Mouse (Mus musculus): ENCODE results near the gene Fam216b. TPM values are rescaled to one million over a fixed set of nuclear protein-coding genes. Genes with fewer than 3 reads are reported as not detected.

Fam216b gene
- not detected for polyA plus RNA-seq (2021)

GRCm38 (mm10) chr14:78088907-78089306 is at the start of gene Fam216b:
TSS of gene Fam216b (minus strand) at chr14:78089007.
- ATAC-seq (no peak), DNase-seq (ENCODE audit: low read depth, low spot score) (no peak)
- in situ Hi-C loops (cut with MboI; ENCODE audit: low pct_unique_long_range_greater_than_20kb), result no loop called here
- peaks cover 44% of the 10 kb centered on the region for H3K27me3 ChIP-seq
- ChIA-PET CTCF (no interaction called here), POLR2A (no interaction called here)
- no peak for TF ChIP-seq CTCF (IDR thresholded peaks at IDR 0.05)

DNA sequence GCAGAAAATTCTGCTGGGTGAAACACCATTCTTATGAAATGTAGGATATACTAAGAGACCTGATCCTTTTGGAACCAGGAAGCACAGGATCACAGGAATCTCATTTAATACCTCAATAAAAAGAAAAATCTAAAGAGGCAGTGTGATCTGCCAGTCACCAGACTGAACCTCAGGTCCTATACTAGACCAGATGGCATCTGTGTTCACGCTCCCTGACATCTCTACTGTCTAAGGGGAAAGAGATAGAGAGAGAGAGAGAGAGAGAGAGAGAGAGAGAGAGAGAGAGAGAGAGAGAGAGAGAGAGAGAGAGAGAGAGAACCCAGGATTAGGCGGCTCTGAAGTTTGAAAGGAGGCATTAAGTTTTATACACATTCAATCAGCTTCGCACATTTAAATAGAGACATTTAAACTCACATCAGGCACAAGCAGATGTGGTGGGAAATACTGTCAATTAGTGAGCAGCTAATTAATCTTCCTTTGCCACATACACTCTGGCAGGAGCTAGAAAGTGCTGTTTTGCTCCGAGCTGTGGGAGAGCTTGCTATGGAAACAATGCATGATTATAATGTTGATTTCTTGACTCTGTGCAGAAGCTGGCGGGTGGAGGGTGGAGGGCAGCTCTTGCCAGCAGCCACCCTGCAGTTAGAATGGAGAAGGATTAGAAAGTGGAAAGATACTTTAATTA is 43.7 kb upstream of the Fam216b start:
- H3K27me3 ChIP-seq, result peaks cover 28% of the 10 kb centered on the region
- POLR2A ChIA-PET, result interaction anchor here (0.5 kb wide), 1 partner anchor 263 kb away, joined by 4 read pairs; no protein-coding TSS in a partner anchor
- in situ Hi-C loops (cut with MboI; ENCODE audit: low pct_unique_long_range_greater_than_20kb), result no loop called here
- no peak for TF ChIP-seq CTCF (IDR thresholded peaks at IDR 0.05)
- DNase-seq (ENCODE audit: low read depth, low spot score) (no peak), ATAC-seq (no peak)
- CTCF ChIA-PET, result interaction anchor here (1.6 kb wide), 1 partner anchor 31 kb away, joined by 4 read pairs; no protein-coding TSS in a partner anchor

DNA sequence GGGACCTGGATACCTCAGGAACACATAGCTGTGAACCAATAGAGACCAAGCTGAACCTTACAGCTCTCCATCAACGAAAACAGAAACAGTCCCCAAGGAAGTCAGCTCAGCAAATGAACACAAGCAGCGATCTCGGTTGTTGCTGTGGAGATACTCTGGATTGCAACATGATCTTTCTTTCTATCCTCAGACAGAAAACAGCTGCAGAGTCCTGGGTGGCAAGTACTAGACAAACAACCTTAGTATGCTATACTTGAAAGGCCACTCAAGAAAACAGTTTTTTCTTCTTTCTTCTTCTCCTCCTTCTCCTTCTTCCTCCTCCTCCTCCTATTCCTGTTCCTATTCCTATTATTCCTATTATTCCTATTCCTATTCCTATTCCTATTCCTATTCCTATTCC is 37.9 kb upstream of the Fam216b start:
- peaks cover 26% of the 10 kb centered on the region for H3K27me3 ChIP-seq
- ChIA-PET POLR2A (no interaction called here), CTCF (no interaction called here)
- DNase-seq (ENCODE audit: low read depth, low spot score), result no peak
- in situ Hi-C loops (cut with MboI; ENCODE audit: low pct_unique_long_range_greater_than_20kb), result no loop called here
- no peak for ATAC-seq
- TF ChIP-seq CTCF (IDR thresholded peaks at IDR 0.05), result no peak

DNA sequence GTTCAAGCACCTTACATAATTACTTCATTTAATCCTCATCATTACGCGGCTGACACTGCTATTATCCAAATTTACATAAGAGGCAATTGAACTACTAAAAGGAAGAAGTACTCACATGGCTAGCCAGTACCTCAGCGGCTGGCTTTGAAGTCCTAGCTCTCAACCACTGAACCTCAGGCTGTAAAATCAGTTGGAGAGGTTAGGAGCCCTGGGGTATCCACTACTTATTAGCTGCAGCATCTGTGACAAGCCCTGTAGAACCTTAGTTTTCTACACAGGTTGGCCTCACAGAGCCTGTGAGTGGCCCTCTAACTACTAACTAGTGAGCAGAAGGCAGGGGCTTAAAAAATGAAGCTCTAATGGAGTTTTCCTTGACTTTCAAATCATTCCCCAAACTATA is 31.5 kb upstream of the Fam216b start:
- POLR2A ChIA-PET, result no interaction called here
- peaks cover 15% of the 10 kb centered on the region for H3K27me3 ChIP-seq
- in situ Hi-C loops (cut with MboI; ENCODE audit: low pct_unique_long_range_greater_than_20kb), result no loop called here
- CTCF ChIA-PET, result interaction anchor here (1.3 kb wide), 1 partner anchor 9 kb away, joined by 4 read pairs; no protein-coding TSS in a partner anchor
- DNase-seq (ENCODE audit: low read depth, low spot score) (no peak), ATAC-seq (no peak)
- TF ChIP-seq CTCF (IDR thresholded peaks at IDR 0.05), result no peak

DNA sequence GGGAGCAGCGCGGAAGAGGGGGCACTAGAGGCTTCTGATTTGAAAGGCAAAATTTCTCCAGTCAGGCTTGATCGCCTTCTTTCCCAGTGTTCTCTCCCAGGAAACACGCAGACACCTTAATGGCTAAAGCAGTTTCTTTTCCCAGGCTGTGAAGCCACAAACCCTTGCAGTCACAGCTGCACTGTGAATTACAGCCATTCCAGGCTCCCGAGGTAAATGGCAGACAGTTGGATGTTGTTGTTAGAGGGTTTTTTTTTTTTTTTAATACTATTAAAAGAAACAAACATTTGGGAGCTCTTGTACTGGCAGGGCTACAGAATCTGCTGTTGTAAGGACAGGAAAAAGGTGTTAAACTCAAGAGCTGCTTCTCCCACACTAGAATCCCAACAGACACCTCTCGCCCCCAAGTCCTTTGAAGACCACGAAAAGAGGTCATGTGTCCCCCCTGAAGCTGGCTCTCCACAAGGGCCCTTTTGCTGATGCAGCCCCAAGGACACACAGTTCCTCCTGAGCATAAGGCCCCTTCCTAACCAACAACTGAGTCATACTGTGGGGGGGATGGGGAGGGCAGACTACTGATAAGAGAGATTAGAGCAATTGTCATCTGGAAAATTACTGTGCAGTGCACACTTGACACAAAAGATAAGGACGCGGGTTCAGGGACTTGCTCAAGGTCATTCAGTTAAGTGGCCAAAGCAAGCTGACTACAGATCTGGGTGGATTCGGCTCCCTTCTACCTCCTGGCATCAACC is 30.8 kb upstream of the Fam216b start:
- ChIA-PET CTCF (interaction anchor here (1.3 kb wide), 1 partner anchor 10 kb away, joined by 4 read pairs; no protein-coding TSS in a partner anchor), POLR2A (interaction anchor here (0.6 kb wide), 1 partner anchor 9 kb away, joined by 4 read pairs; no protein-coding TSS in a partner anchor)
- in situ Hi-C loops (cut with MboI; ENCODE audit: low pct_unique_long_range_greater_than_20kb), result no loop called here
- TF ChIP-seq CTCF (IDR thresholded peaks at IDR 0.05), result no peak
- ATAC-seq, result no peak
- H3K27me3 ChIP-seq, result peaks cover 8% of the 10 kb centered on the region
- no peak for DNase-seq (ENCODE audit: low read depth, low spot score)

- in situ Hi-C loops (cut with MboI; ENCODE audit: low pct_unique_long_range_greater_than_20kb), result no loop called here
- ATAC-seq (no peak), DNase-seq (ENCODE audit: low read depth, low spot score) (no peak)
- TF ChIP-seq CTCF (IDR thresholded peaks at IDR 0.05), result no peak
- H3K27me3 ChIP-seq, result peaks cover 9% of the 10 kb centered on the region
- POLR2A ChIA-PET, result no interaction called here
- CTCF ChIA-PET, result interaction anchor here (2.1 kb wide), 1 partner anchor 10 kb away, joined by 5 read pairs; no protein-coding TSS in a partner anchor
Measured at GRCm38 (mm10) chr14:78117671-78118070, 28.9 kb upstream of the Fam216b start.

DNA sequence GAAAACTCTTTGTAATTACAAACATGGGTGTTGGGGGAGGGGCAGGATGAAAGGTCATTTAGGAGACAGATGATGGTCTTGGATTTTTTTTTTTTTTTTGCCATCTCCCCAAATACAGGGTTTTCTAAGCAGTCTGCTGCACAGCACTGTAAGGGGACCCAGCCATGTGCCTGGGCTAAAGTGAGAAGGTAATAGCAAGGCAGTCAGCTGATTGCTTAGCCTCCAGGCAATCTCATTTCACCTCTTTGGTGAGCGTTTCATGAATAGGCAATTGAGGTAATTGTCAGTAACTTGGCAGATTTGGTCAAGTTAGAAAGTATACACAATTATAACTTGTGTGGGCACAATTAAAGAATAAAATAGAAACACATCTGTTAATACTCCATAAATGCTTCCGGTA is 28.5 kb upstream of the Fam216b start:
- TF ChIP-seq CTCF (IDR thresholded peaks at IDR 0.05), result no peak
- ATAC-seq (no peak), DNase-seq (ENCODE audit: low read depth, low spot score) (no peak)
- peaks cover 9% of the 10 kb centered on the region for H3K27me3 ChIP-seq
- ChIA-PET CTCF (interaction anchor here (2.1 kb wide), 1 partner anchor 9 kb away, joined by 5 read pairs; no protein-coding TSS in a partner anchor), POLR2A (no interaction called here)
- in situ Hi-C loops (cut with MboI; ENCODE audit: low pct_unique_long_range_greater_than_20kb), result no loop called here

- ATAC-seq, result no peak
- CTCF ChIA-PET, result interaction anchor here (0.6 kb wide), 1 partner anchor 194 kb away, joined by 3 read pairs; no protein-coding TSS in a partner anchor
- peaks cover 14% of the 10 kb centered on the region for H3K27me3 ChIP-seq
- in situ Hi-C loops (cut with MboI; ENCODE audit: low pct_unique_long_range_greater_than_20kb), result no loop called here
- POLR2A ChIA-PET, result no interaction called here
- no peak for DNase-seq (ENCODE audit: low read depth, low spot score)
- TF ChIP-seq CTCF (IDR thresholded peaks at IDR 0.05), result no peak
Measured at GRCm38 (mm10) chr14:78112466-78112865, 23.7 kb upstream of the Fam216b start.

- no peak for TF ChIP-seq CTCF (IDR thresholded peaks at IDR 0.05)
- DNase-seq (ENCODE audit: low read depth, low spot score) (no peak), ATAC-seq (no peak)
- peaks cover 13% of the 10 kb centered on the region for H3K27me3 ChIP-seq
- POLR2A ChIA-PET, result interaction anchor here (0.6 to 0.9 kb wide), 2 partner anchors 9 to 217 kb away, joined by 4 to 6 read pairs; no protein-coding TSS in a partner anchor
- CTCF ChIA-PET, result no interaction called here
- in situ Hi-C loops (cut with MboI; ENCODE audit: low pct_unique_long_range_greater_than_20kb), result no loop called here
Measured at GRCm38 (mm10) chr14:78110871-78111270, 22.1 kb upstream of the Fam216b start.

DNA sequence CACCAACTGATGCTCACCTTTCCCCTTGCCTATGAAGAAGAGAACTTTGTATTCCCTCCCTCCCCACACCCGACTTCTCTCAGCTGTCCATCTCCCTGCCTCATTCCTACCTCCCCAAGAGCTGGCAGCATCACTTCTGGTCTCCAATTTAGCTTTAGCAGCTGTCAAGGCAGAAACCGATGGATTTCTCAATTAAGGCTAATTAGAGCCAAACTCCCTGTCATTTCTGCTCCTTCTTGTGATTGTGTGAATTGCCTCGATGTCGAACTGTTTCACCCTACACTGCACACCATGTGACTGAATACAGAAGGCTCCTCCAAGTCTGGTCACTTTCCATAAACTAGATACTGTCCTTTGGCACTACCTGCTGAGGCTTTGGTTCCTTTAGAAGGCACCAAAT is 20.6 kb upstream of the Fam216b start:
- CTCF ChIA-PET, result no interaction called here
- no peak for ATAC-seq

GRCm38 (mm10) chr14:78108388-78108787 is 19.6 kb upstream of the Fam216b start:
- CTCF ChIA-PET, result interaction anchor here (1.5 kb wide), 1 partner anchor 9 kb away, joined by 5 read pairs; no protein-coding TSS in a partner anchor
- POLR2A ChIA-PET, result no interaction called here
- no peak for TF ChIP-seq CTCF (IDR thresholded peaks at IDR 0.05)
- no peak for DNase-seq (ENCODE audit: low read depth, low spot score)
- ATAC-seq, result no peak
- H3K27me3 ChIP-seq, result peaks cover 9% of the 10 kb centered on the region
- in situ Hi-C loops (cut with MboI; ENCODE audit: low pct_unique_long_range_greater_than_20kb), result no loop called here

More for the DNA sequence above, 20.6 kb upstream of the Fam216b start:
- H3K27me3 ChIP-seq, result peaks cover 12% of the 10 kb centered on the region
- in situ Hi-C loops (cut with MboI; ENCODE audit: low pct_unique_long_range_greater_than_20kb), result no loop called here
- POLR2A ChIA-PET, result no interaction called here
- no peak for TF ChIP-seq CTCF (IDR thresholded peaks at IDR 0.05)
- DNase-seq (ENCODE audit: low read depth, low spot score), result no peak
